Mouse (Mus musculus): Measurements from ENCODE around the gene 1190005I06Rik. TPM values are rescaled to one million over a fixed set of nuclear protein-coding genes. Genes with fewer than 3 reads are reported as not detected.

The 1190005I06Rik gene
- total RNA-seq, 2 experiments from 2014 or later: 5.2 to 7.1 TPM

- intact Hi-C loops (cut with DNase I): no loop called here
- DNase-seq (ENCODE audit: extremely low spot score in 1 of 2, low spot score in 2 of 2): no peak
Measured at GRCm38 (mm10) chr8:120671775-120672174, 24.3 kb upstream of the 1190005I06Rik start.

GRCm38 (mm10) chr8:120668374-120668905 lies 21.0 kb upstream of the 1190005I06Rik start, which contains the start of gene Emc8:
Emc8 (minus strand) TSS chr8:120668573.
- intact Hi-C loops (cut with DNase I): no loop called here
- DNase-seq (ENCODE audit: extremely low spot score in 1 of 2, low spot score in 2 of 2): peak in 1 of 2 experiments; percentile 70

- peak; percentile 85 to 97 for DNase-seq (ENCODE audit: extremely low spot score in 1 of 2, low spot score in 2 of 2)
- intact Hi-C loops (cut with DNase I): no loop called here
Measured at GRCm38 (mm10) chr8:120667561-120668373, 20.3 kb upstream of the 1190005I06Rik start, which contains the start of the genes Gm27021 and Cox4i1. Gm27021 (minus strand) TSS chr8:120668079. Cox4i1 (plus strand) TSS chr8:120668222.

- DNase-seq (ENCODE audit: extremely low spot score in 1 of 2, low spot score in 2 of 2): no peak
- intact Hi-C loops (cut with DNase I): no loop called here
Measured at GRCm38 (mm10) chr8:120666807-120667470, 19.5 kb upstream of the 1190005I06Rik start.

- DNase-seq (ENCODE audit: extremely low spot score in 1 of 2, low spot score in 2 of 2): no peak
- intact Hi-C loops (cut with DNase I): no loop called here
Measured at GRCm38 (mm10) chr8:120665726-120666455, 18.5 kb upstream of the 1190005I06Rik start.

- no peak for DNase-seq (ENCODE audit: extremely low spot score in 1 of 2, low spot score in 2 of 2)
- intact Hi-C loops (cut with DNase I): no loop called here
Measured at GRCm38 (mm10) chr8:120664566-120664965, 17.1 kb upstream of the 1190005I06Rik start.

GRCm38 (mm10) chr8:120657415-120657814 lies 10.0 kb upstream of the 1190005I06Rik start:
- intact Hi-C loops (cut with DNase I): no loop called here
- DNase-seq (ENCODE audit: extremely low spot score in 1 of 2, low spot score in 2 of 2): no peak

GRCm38 (mm10) chr8:120656322-120657052 lies 9.1 kb upstream of the 1190005I06Rik start:
- intact Hi-C loops (cut with DNase I): no loop called here
- no peak for DNase-seq (ENCODE audit: extremely low spot score in 1 of 2, low spot score in 2 of 2)

GRCm38 (mm10) chr8:120644663-120645062 lies 2.8 kb downstream of the 1190005I06Rik start:
- DNase-seq (ENCODE audit: extremely low spot score in 1 of 2, low spot score in 2 of 2): peak; percentile 79 to 84
- intact Hi-C loops (cut with DNase I): no loop called here

GRCm38 (mm10) chr8:120642031-120642662 lies 5.3 kb downstream of the 1190005I06Rik start:
- DNase-seq (ENCODE audit: extremely low spot score in 1 of 2, low spot score in 2 of 2): no peak
- intact Hi-C loops (cut with DNase I): no loop called here

GRCm38 (mm10) chr8:120641245-120641644 lies 6.2 kb downstream of the 1190005I06Rik start:
- no peak for DNase-seq (ENCODE audit: extremely low spot score in 1 of 2, low spot score in 2 of 2)
- intact Hi-C loops (cut with DNase I): no loop called here

GRCm38 (mm10) chr8:120634329-120634839 lies 13.0 kb downstream of the 1190005I06Rik start:
- peak in 1 of 2 experiments; percentile 60 for DNase-seq (ENCODE audit: extremely low spot score in 1 of 2, low spot score in 2 of 2)
- intact Hi-C loops (cut with DNase I): no loop called here

GRCm38 (mm10) chr8:120633665-120634271 lies 13.7 kb downstream of the 1190005I06Rik start:
- DNase-seq (ENCODE audit: extremely low spot score in 1 of 2, low spot score in 2 of 2): peak in 1 of 2 experiments; percentile 61
- intact Hi-C loops (cut with DNase I): no loop called here

- DNase-seq (ENCODE audit: extremely low spot score in 1 of 2, low spot score in 2 of 2): no peak
- intact Hi-C loops (cut with DNase I): no loop called here
Measured at GRCm38 (mm10) chr8:120632969-120633664, 14.3 kb downstream of the 1190005I06Rik start.

GRCm38 (mm10) chr8:120631441-120632375 lies 15.7 kb downstream of the 1190005I06Rik start:
- DNase-seq (ENCODE audit: extremely low spot score in 1 of 2, low spot score in 2 of 2): no peak
- intact Hi-C loops (cut with DNase I): no loop called here

- no peak for DNase-seq (ENCODE audit: extremely low spot score in 1 of 2, low spot score in 2 of 2)
- intact Hi-C loops (cut with DNase I): no loop called here
Measured at GRCm38 (mm10) chr8:120630848-120631247, 16.6 kb downstream of the 1190005I06Rik start.
